Mouse (Mus musculus): ENCODE results near the gene Wwc2.
A peak's percentile ranks its signal among the peaks of the same experiment; 100 is the strongest.

The Wwc2 gene

GRCm38 (mm10) chr8:47905256-47905655, 85.5 kb downstream of the Wwc2 start:
- no peak for DNase-seq (ENCODE audit: low spot score)

GRCm38 (mm10) chr8:47904004-47904403, 86.7 kb downstream of the Wwc2 start:
- no peak for DNase-seq (ENCODE audit: low spot score)

- no peak for DNase-seq (ENCODE audit: low spot score)
Measured at GRCm38 (mm10) chr8:47902704-47903103, 88.0 kb downstream of the Wwc2 start.

GRCm38 (mm10) chr8:47900361-47900760, 90.4 kb downstream of the Wwc2 start:
- no peak for DNase-seq (ENCODE audit: low spot score)

- DNase-seq (ENCODE audit: low spot score): no peak
Measured at GRCm38 (mm10) chr8:47899891-47900290, 90.8 kb downstream of the Wwc2 start.

- no peak for DNase-seq (ENCODE audit: low spot score)
Measured at GRCm38 (mm10) chr8:47892419-47892818, 98.3 kb downstream of the Wwc2 start.

GRCm38 (mm10) chr8:47891641-47892040, 99.1 kb downstream of the Wwc2 start:
- no peak for DNase-seq (ENCODE audit: low spot score)

GRCm38 (mm10) chr8:47890814-47891210, 99.9 kb downstream of the Wwc2 start:
- DNase-seq (ENCODE audit: low spot score): no peak

GRCm38 (mm10) chr8:47889936-47890813, 100.5 kb downstream of the Wwc2 start:
- no peak for DNase-seq (ENCODE audit: low spot score)

- no peak for DNase-seq (ENCODE audit: low spot score)
Measured at GRCm38 (mm10) chr8:47888841-47889570, 101.7 kb downstream of the Wwc2 start.

GRCm38 (mm10) chr8:47884306-47884705, 106.4 kb downstream of the Wwc2 start:
- no peak for DNase-seq (ENCODE audit: low spot score)

GRCm38 (mm10) chr8:47883739-47884138, 107.0 kb downstream of the Wwc2 start:
- DNase-seq (ENCODE audit: low spot score): no peak

- DNase-seq (ENCODE audit: low spot score): no peak
Measured at GRCm38 (mm10) chr8:47878516-47878915, 112.2 kb downstream of the Wwc2 start.

- no peak for DNase-seq (ENCODE audit: low spot score)
Measured at GRCm38 (mm10) chr8:47875865-47876264, 114.9 kb downstream of the Wwc2 start.

- no peak for DNase-seq (ENCODE audit: low spot score)
Measured at GRCm38 (mm10) chr8:47874497-47875178, 116.1 kb downstream of the Wwc2 start.

GRCm38 (mm10) chr8:47872361-47873107, 118.2 kb downstream of the Wwc2 start:
- peak; percentile 55 for DNase-seq (ENCODE audit: low spot score)

- DNase-seq (ENCODE audit: low spot score): peak; percentile 80
Measured at GRCm38 (mm10) chr8:47867067-47867466, 123.7 kb downstream of the Wwc2 start.

- no peak for DNase-seq (ENCODE audit: low spot score)
Measured at GRCm38 (mm10) chr8:47866568-47866967, 124.2 kb downstream of the Wwc2 start.

GRCm38 (mm10) chr8:47859259-47859658, 131.5 kb downstream of the Wwc2 start:
- DNase-seq (ENCODE audit: low spot score): no peak

GRCm38 (mm10) chr8:47853356-47853755, 137.4 kb downstream of the Wwc2 start:
- DNase-seq (ENCODE audit: low spot score): no peak

- no peak for DNase-seq (ENCODE audit: low spot score)
Measured at GRCm38 (mm10) chr8:47852737-47853136, 138.0 kb downstream of the Wwc2 start.
